Comparison of ENCODE assay signal across 16 mouse cellular contexts in the genomic region with DNA sequence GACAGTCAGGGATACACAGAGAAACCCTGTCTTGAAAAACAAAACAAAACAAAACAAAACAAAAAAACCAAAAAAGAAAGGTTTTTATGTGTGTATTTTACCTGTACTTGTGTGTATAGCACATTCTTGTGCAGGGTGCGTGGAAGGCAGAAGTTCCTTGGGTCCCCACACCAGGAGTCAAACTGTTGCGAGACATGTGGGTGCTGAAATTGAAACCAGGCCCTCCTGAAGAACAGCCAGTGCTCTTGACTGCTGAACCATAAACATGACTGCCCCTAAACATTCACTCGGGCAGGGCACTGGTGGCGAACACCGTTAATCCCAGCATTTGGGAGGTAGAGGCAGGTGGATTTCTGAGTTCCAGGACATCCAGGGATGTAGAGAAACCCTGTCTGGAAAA.
"Had no signal": no experiment of that assay in that cellular context is flagged by ENCODE, and none has a peak within 500 bp of the region (broad histone marks: within the 10 kb centered on the region; RNA-seq: fewer than 3 reads in every experiment).

No protein-coding gene starts in this region.

- H3K4me3 ChIP-seq: neural tube, embryonic 13.5 days; neural tube, embryonic 15.5 days; stomach, embryonic 15.5 days had no signal

- H3K27me3 ChIP-seq: neural tube, embryonic 13.5 days; neural tube, embryonic 15.5 days; stomach, embryonic 15.5 days had no signal

- H3K9ac ChIP-seq: neural tube, embryonic 13.5 days; neural tube, embryonic 15.5 days; stomach, embryonic 15.5 days had no signal

- H3K4me2 ChIP-seq: neural tube, embryonic 13.5 days; neural tube, embryonic 15.5 days; stomach, embryonic 15.5 days had no signal

- DNase-seq: retina, postnatal 1 day; right cerebral cortex, adult 18-20 months; right cerebral cortex, postnatal 14 days; right cerebral cortex, postnatal 25 days; right cerebral cortex, postnatal 4 days; spleen, adult 18-20 months; thymus, adult 18-20 months; thymus, adult 2 months; thymus, postnatal 14 days; thymus, postnatal 25 days; thymus, postnatal 36 days; thymus, postnatal 4 days had no signal

- H3K27ac ChIP-seq: neural tube, embryonic 13.5 days; neural tube, embryonic 15.5 days; stomach, embryonic 15.5 days; stomach, postnatal 0 days had no signal

- H3K9me3 ChIP-seq: neural tube, embryonic 13.5 days; neural tube, embryonic 15.5 days; stomach, embryonic 15.5 days had no signal

- H3K4me1 ChIP-seq: neural tube, embryonic 13.5 days; neural tube, embryonic 15.5 days; stomach, embryonic 15.5 days had no signal
